Mouse (Mus musculus) liver, embryonic 11.5 days (tissue): ENCODE data around the gene Hecw2. TPM values are rescaled to one million over a fixed set of nuclear protein-coding genes. Genes with fewer than 3 reads are reported as not detected.

Experiments used
- ATAC-seq: fragments of 200-750 bp; cut with Nextera tagmentation; replicated peaks from 2 replicates; pipeline ENCODE4 v1.8.0; 2017; ENCODE audit warnings: moderate number of reproducible peaks, mild to moderate bottlenecking, moderate TSS enrichment, moderate library complexity; ENCODE audit not compliant: low FRiP score
- DNase-seq: peaks from one replicate; pipeline ENCODE4 v3.0.0-alpha.2; 2017; ENCODE audit warnings: low spot score
- H3K27ac ChIP-seq: fragments of 300-500 bp; sonication (generic); 2 replicates; pipeline ENCODE4 v1.5.1; 2014; ENCODE audit warnings: mild to moderate bottlenecking, low read depth, low read length, control low read depth
- H3K27me3 ChIP-seq: fragments of 300-500 bp; sonication (generic); replicated peaks from 2 replicates; pipeline ENCODE4 v1.6.1; 2014; ENCODE audit warnings: low read length, mixed read lengths; ENCODE audit not compliant: control insufficient read depth, insufficient read depth
- H3K36me3 ChIP-seq: fragments of 300-500 bp; sonication (generic); 2 replicates; pipeline ENCODE4 v1.6.1; 2014; ENCODE audit warnings: mild to moderate bottlenecking, low read length, moderate library complexity, mixed read lengths; ENCODE audit not compliant: control insufficient read depth, insufficient read depth
- H3K4me1 ChIP-seq: fragments of 300-500 bp; sonication (generic); replicated peaks from 2 replicates; pipeline ENCODE4 v1.6.1; 2014; ENCODE audit warnings: low read length, mixed read lengths; ENCODE audit not compliant: control insufficient read depth, insufficient read depth
- H3K4me2 ChIP-seq: fragments of 300-500 bp; sonication (generic); 2 replicates; pipeline ENCODE4 v1.6.1; 2014; ENCODE audit warnings: mild to moderate bottlenecking, control low read depth, moderate library complexity
- H3K4me3 ChIP-seq: fragments of 300-500 bp; sonication (generic); 2 replicates; pipeline ENCODE4 v1.5.1; 2014; ENCODE audit warnings: low read depth, low read length, control low read depth
- H3K9ac ChIP-seq: fragments of 300-500 bp; sonication (generic); 2 replicates; pipeline ENCODE4 v1.6.1; 2014; ENCODE audit warnings: low read depth, low read length, control low read depth
- H3K9me3 ChIP-seq: fragments of 300-500 bp; sonication (generic); 2 replicates; pipeline ENCODE4 v1.6.1; 2016; ENCODE audit warnings: low read length, inconsistent platforms, mixed read lengths; ENCODE audit not compliant: control insufficient read depth
- WGBS: fragments of 180-500 bp; shearing (Covaris S2); extraction: QIAGEN DNeasy Blood & Tissue Kit; methylation state at CpG from one replicate; pipeline ENCODE4 v1.1.7; 2014; 5-methylcytosine and 5-hydroxymethylcytosine counted together
- polyA plus RNA-seq: library from polyadenylated mRNA; unstranded; fragments of >200 nt; fragmentation: Nextera tagmentation; extraction: Ambion mirVana; gene quantifications from 2 replicates; pipeline ENCODE4 v1.2.1, GENCODE M21; 2014

Gene Hecw2
- polyA plus RNA-seq, 1 experiment from 2014 or later, result 1.8 TPM

- ATAC-seq (no peak), DNase-seq (no peak)
- H3K9me3 ChIP-seq, result no peaks in the 10 kb centered on the region
- H3K4me2 ChIP-seq, result no peak overlapping the region
- H3K36me3 ChIP-seq, result no peaks in the 10 kb centered on the region
- WGBS, result 59% methylated on average over 3 of the region's 3 CpGs
- no peak overlapping the region for H3K9ac ChIP-seq
- no peaks in the 10 kb centered on the region for H3K27me3 ChIP-seq
- no peak overlapping the region for H3K27ac ChIP-seq
- H3K4me3 ChIP-seq, result no peak overlapping the region
- H3K4me1 ChIP-seq, result no peaks in the 10 kb centered on the region
Measured at GRCm38 (mm10) chr1:53941528-53941927, 253.4 kb downstream of the Hecw2 start.

DNA sequence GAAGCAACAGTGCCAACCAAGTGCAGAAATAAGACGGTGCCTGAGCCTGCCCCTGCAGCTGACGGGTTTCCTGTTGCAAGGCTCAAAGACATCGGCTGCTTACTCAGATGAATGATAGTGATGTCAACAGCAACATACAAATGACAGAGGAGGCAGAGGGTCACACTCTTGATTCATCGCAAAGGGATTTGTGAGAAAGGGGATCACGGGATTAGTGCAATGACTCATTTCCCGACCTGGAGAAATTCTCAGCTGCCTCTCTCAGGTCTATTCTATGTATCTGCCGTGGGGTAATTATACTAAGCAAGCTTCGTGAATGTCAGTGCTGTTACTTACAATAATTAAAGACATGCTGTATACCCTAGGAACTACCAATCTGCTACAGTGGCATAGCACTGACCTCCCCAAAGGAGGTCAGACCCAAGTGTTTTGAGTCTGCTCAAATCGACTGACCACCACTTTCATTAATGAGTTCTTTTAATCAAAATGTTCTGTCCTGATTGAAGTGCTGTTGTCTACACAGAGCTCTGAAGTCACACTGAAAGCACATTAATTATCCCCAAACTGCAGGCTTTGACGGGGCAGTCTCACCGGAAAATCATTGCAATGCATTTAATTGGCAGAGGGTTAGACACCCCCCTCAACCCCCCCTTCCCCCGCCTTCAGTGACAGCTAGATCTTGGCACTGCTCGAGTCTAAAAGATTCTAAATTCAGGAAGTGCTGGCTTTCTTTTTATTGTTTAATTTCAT lies 254.5 kb downstream of the Hecw2 start:
- no peaks in the 10 kb centered on the region for H3K9me3 ChIP-seq
- DNase-seq (no peak), ATAC-seq (no peak; the same call in 1 of the 2 replicates)
- WGBS, result 39% methylated on average over 13 of the region's 13 CpGs
- no peaks in the 10 kb centered on the region for H3K36me3 ChIP-seq
- no peak overlapping the region for H3K4me3 ChIP-seq
- no peak overlapping the region for H3K27ac ChIP-seq
- H3K4me1 ChIP-seq, result no peaks in the 10 kb centered on the region
- no peaks in the 10 kb centered on the region for H3K27me3 ChIP-seq
- no peak overlapping the region for H3K9ac ChIP-seq
- H3K4me2 ChIP-seq, result peak overlapping the region; percentile 12; the same call in 1 of the 2 replicates

DNA sequence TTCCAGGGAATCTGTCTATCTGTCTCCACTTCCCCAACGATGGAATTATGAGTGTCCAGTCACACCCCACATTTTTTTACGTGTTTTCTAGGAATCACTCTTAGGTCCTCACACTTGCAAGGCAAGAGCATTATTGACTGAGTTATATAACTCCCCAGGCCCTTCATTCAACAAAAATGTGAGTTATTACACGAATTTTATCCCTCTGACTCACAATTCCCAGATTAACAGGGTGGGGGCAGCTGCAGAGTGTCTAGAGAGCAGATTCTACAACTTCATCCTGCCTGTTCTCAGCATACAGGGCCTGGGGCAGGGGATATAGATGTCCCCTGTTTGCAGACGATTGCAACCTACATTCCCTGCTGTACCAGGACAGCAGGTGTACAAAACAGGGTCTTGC lies 255.7 kb downstream of the Hecw2 start:
- no peak for ATAC-seq
- Histone ChIP-seq H3K27me3 (no peaks in the 10 kb centered on the region), H3K9me3 (no peaks in the 10 kb centered on the region)

DNA sequence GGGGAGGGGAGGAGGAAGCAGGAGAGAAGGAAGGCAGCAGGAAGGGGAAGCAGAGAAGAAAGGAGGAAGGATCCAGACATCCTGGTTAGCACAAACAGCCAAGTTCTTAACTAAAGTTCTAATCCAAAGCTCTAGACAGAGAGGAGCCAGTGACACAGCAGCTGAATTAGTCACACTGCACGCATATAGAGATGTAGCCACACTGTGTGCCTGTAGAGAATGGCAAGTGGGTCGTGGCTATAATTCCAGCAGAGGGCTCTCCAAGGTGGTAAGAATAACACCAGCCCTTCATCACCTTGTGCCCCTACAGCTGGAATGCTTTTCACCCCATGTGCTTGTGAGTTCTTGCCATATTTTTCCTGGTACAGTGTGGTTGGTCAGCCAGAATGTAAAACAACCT lies 261.7 kb downstream of the Hecw2 start:
- DNase-seq (no peak), ATAC-seq (no peak)
- H3K9ac ChIP-seq, result no peak overlapping the region
- no peak overlapping the region for H3K27ac ChIP-seq
- H3K4me2 ChIP-seq, result no peak overlapping the region
- H3K4me1 ChIP-seq, result no peaks in the 10 kb centered on the region
- H3K36me3 ChIP-seq, result no peaks in the 10 kb centered on the region
- no peaks in the 10 kb centered on the region for H3K27me3 ChIP-seq
- 51% methylated on average over 2 of the region's 2 CpGs for WGBS
- H3K4me3 ChIP-seq, result no peak overlapping the region
- H3K9me3 ChIP-seq, result no peaks in the 10 kb centered on the region

More for the DNA sequence above, 255.7 kb downstream of the Hecw2 start:
- no peak overlapping the region for H3K9ac ChIP-seq
- DNase-seq, result no peak
- H3K36me3 ChIP-seq, result no peaks in the 10 kb centered on the region
- H3K4me2 ChIP-seq, result no peak overlapping the region
- no peak overlapping the region for H3K27ac ChIP-seq
- no peak overlapping the region for H3K4me3 ChIP-seq
- H3K4me1 ChIP-seq, result no peaks in the 10 kb centered on the region
- 55% methylated on average over 4 of the region's 4 CpGs for WGBS

- H3K27ac ChIP-seq, result no peak overlapping the region
- H3K4me3 ChIP-seq, result no peak overlapping the region
- ATAC-seq (no peak), DNase-seq (no peak)
- WGBS, result 43% methylated on average over 3 of the region's 3 CpGs
- H3K36me3 ChIP-seq, result no peaks in the 10 kb centered on the region
- no peaks in the 10 kb centered on the region for H3K27me3 ChIP-seq
- no peak overlapping the region for H3K4me2 ChIP-seq
- H3K9ac ChIP-seq, result no peak overlapping the region
- no peaks in the 10 kb centered on the region for H3K9me3 ChIP-seq
- H3K4me1 ChIP-seq, result no peaks in the 10 kb centered on the region
Measured at GRCm38 (mm10) chr1:53931314-53931713, 263.7 kb downstream of the Hecw2 start.

- Histone ChIP-seq H3K27me3 (no peaks in the 10 kb centered on the region), H3K9me3 (no peaks in the 10 kb centered on the region), H3K4me2 (no peak overlapping the region), H3K27ac (no peak overlapping the region), H3K9ac (no peak overlapping the region), H3K4me1 (no peaks in the 10 kb centered on the region), H3K36me3 (no peaks in the 10 kb centered on the region), H3K4me3 (no peak overlapping the region)
- WGBS, result 29% methylated on average over 4 of the region's 4 CpGs
- DNase-seq (no peak), ATAC-seq (no peak)
Measured at GRCm38 (mm10) chr1:53927605-53928004, 267.4 kb downstream of the Hecw2 start.

GRCm38 (mm10) chr1:53925149-53925901 lies 269.6 kb downstream of the Hecw2 start:
- Histone ChIP-seq H3K4me2 (no peak overlapping the region), H3K4me1 (no peaks in the 10 kb centered on the region), H3K27me3 (no peaks in the 10 kb centered on the region), H3K4me3 (no peak overlapping the region), H3K9ac (no peak overlapping the region), H3K36me3 (no peaks in the 10 kb centered on the region), H3K27ac (no peak overlapping the region), H3K9me3 (no peaks in the 10 kb centered on the region)
- WGBS, result 61% methylated on average over 18 of the region's 18 CpGs
- no peak for ATAC-seq
- DNase-seq, result no peak

DNA sequence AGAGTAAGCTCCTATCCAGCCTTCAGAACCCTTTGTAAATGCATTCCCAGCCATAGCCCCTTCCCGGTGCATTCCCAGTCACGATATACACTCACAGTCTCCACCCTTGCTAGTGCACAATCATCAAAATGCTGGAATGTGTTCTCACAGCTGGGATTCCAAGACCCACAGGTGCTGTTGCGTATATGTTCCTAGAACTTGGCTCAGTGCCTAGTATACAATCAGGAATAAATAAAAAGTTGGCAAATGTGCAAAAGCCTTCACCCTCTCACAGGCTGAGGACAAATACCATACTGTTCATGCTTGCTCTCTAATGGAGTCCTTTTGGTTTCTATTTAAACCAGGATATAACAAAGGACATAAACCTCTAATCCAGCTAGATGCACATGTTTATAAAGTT lies 283.1 kb downstream of the Hecw2 start:
- 82% methylated on average over 3 of the region's 3 CpGs for WGBS
- Histone ChIP-seq H3K4me2 (no peak overlapping the region), H3K9ac (no peak overlapping the region), H3K27me3 (no peaks in the 10 kb centered on the region), H3K9me3 (no peaks in the 10 kb centered on the region), H3K4me1 (no peaks in the 10 kb centered on the region), H3K4me3 (no peak overlapping the region), H3K36me3 (no peaks in the 10 kb centered on the region), H3K27ac (no peak overlapping the region)
- ATAC-seq, result no peak
- no peak for DNase-seq

DNA sequence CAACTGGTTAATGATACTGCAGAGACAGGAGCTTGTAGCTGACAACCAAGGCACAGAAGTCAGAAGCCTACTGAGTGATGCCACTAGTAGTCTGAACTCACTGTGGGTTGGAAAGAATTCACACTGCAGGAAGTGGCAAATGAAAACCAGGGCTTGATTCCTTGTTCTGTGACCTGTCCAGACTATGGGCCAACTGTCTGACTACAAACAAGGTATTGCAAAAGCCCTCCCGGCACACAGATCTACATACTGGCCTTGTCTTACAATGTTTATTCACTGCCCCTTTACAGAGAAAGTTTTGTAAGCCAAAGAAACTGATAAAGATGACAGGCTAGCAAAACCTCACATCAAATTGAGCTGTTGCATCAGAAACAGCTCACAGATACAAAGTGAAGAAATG lies 284.7 kb downstream of the Hecw2 start:
- Histone ChIP-seq H3K27ac (no peak overlapping the region), H3K9me3 (no peaks in the 10 kb centered on the region), H3K4me2 (no peak overlapping the region), H3K36me3 (no peaks in the 10 kb centered on the region), H3K4me1 (no peaks in the 10 kb centered on the region), H3K27me3 (no peaks in the 10 kb centered on the region), H3K9ac (no peak overlapping the region), H3K4me3 (no peak overlapping the region)
- ATAC-seq (no peak), DNase-seq (no peak)
- 56% methylated on average over 1 of the region's 1 CpGs for WGBS
